Comparison of ENCODE assay signal across 11 mouse cellular contexts in genomic region chr1:154076684-154077475, GRCm38 (mm10).
A peak's percentile ranks its signal among the peaks of the same experiment; 100 is the strongest.
DNase-seq lines count a peak whose midpoint lies in the region; ATAC-seq and TF ChIP-seq lines count a peak whose summit lies in the region.
"Had no signal": no experiment of that assay in that cellular context is flagged by ENCODE, and none has a peak within 500 bp of the region (broad histone marks: within the 10 kb centered on the region; RNA-seq: fewer than 3 reads in every experiment).

No protein-coding gene starts in this region.

- H3K27me3 ChIP-seq in hindbrain, postnatal 0 days (ENCODE audit: insufficient read depth, low read length) = no peaks in the 10 kb centered on the region
- H3K27me3 ChIP-seq in hindbrain, embryonic 16.5 days (replicated peaks; ENCODE audit: control insufficient read depth, insufficient read depth, low read length) = no peaks in the 10 kb centered on the region
- H3K27me3 ChIP-seq: midbrain, embryonic 12.5 days had no signal

- no peak overlapping the region for H3K9ac ChIP-seq in hindbrain, postnatal 0 days (replicated peaks; ENCODE audit: low read length)
- no peak overlapping the region for H3K9ac ChIP-seq in hindbrain, embryonic 16.5 days (ENCODE audit: low read depth, low read length)
- H3K9ac ChIP-seq: hindbrain, embryonic 14.5 days; midbrain, embryonic 12.5 days had no signal

- peak; percentile 39 for DNase-seq in CD4-positive, CD25-positive, alpha-beta regulatory T cell, adult 2 months (ENCODE audit: low read depth, low spot score)
- DNase-seq in hindbrain, postnatal 0 days (ENCODE audit: low spot score) = peak; percentile 20
- peak; percentile 20 for DNase-seq in thymus, postnatal 0 days (ENCODE audit: low spot score)
- DNase-seq in thymus, postnatal 14 days = no peak
- DNase-seq in T-cell, adult 2 months (ENCODE audit: low spot score) = no peak
- DNase-seq in gastrocnemius, postnatal 10 days = no peak
- DNase-seq: layer of hippocampus, postnatal 36 days had no signal

- H3K36me3 ChIP-seq in hindbrain, postnatal 0 days (ENCODE audit: insufficient read depth, low read length) = no peaks in the 10 kb centered on the region
- no peaks in the 10 kb centered on the region for H3K36me3 ChIP-seq in hindbrain, embryonic 16.5 days (ENCODE audit: control insufficient read depth, insufficient read depth, low read length)
- H3K36me3 ChIP-seq: midbrain, embryonic 12.5 days had no signal

- ATAC-seq in CD4-positive, CD25-positive, alpha-beta regulatory T cell, adult 4 months = no peak
- ATAC-seq in hindbrain, postnatal 0 days = no peak
- no peak for ATAC-seq in hindbrain, embryonic 16.5 days

- no peak overlapping the region for H3K4me3 ChIP-seq in hindbrain, postnatal 0 days (ENCODE audit: low read length)
- no peak overlapping the region for H3K4me3 ChIP-seq in hindbrain, embryonic 16.5 days (ENCODE audit: low read length)
- H3K4me3 ChIP-seq: midbrain, embryonic 12.5 days had no signal

- H3K9me3 ChIP-seq in hindbrain, postnatal 0 days (ENCODE audit: low read length) = no peaks in the 10 kb centered on the region
- no peaks in the 10 kb centered on the region for H3K9me3 ChIP-seq in hindbrain, embryonic 16.5 days (ENCODE audit: control insufficient read depth, low read length)
- H3K9me3 ChIP-seq: midbrain, embryonic 12.5 days had no signal

- TF ChIP-seq CTCF in hindbrain, postnatal 0 days (IDR thresholded peaks at IDR 0.05; ENCODE audit: low read depth) = peak; percentile 58

- WGBS in hindbrain, postnatal 0 days = 77% methylated on average over 10 of the region's 10 CpGs
- 76% methylated on average over 10 of the region's 10 CpGs for WGBS in hindbrain, embryonic 16.5 days

- no peaks in the 10 kb centered on the region for H3K4me1 ChIP-seq in hindbrain, postnatal 0 days (ENCODE audit: insufficient read depth, low read length)
- H3K4me1 ChIP-seq in hindbrain, embryonic 16.5 days (ENCODE audit: control insufficient read depth, insufficient read depth, low read depth, low read length) = no peaks in the 10 kb centered on the region

- H3K4me2 ChIP-seq in hindbrain, postnatal 0 days (ENCODE audit: low read depth, low read length) = no peak overlapping the region
- H3K4me2 ChIP-seq in hindbrain, embryonic 16.5 days (ENCODE audit: low read length) = no peak overlapping the region
- H3K4me2 ChIP-seq: hindbrain, embryonic 14.5 days; midbrain, embryonic 12.5 days had no signal

- H3K27ac ChIP-seq in hindbrain, postnatal 0 days = no peak overlapping the region
- H3K27ac ChIP-seq in hindbrain, embryonic 16.5 days (ENCODE audit: low read depth, low read length) = no peak overlapping the region
- H3K27ac ChIP-seq: hindbrain, embryonic 14.5 days; midbrain, embryonic 12.5 days had no signal

Comparison
In these comparisons a context has a peak if more than half of its experiments do, and no peak if none do; other contexts are left out.
1. DNase-seq: peak in CD4-positive, CD25-positive, alpha-beta regulatory T cell, adult 2 months (single experiment), hindbrain, postnatal 0 days (single experiment) and thymus, postnatal 0 days (single experiment); none in thymus, postnatal 14 days (single experiment), T-cell, adult 2 months (single experiment) and gastrocnemius, postnatal 10 days (single experiment).